Mouse (Mus musculus) ES-E14 (cell line): ENCODE results near the gene Cldn16. TPM values are rescaled to one million over a fixed set of nuclear protein-coding genes. Genes with fewer than 3 reads are reported as not detected.

Source experiments
- DNase-seq: peaks from one replicate; pipeline ENCODE4 v3.0.0-alpha.2; 2013; ENCODE audit warnings: low read depth, low spot score
- H3K27ac ChIP-seq: 2 replicates; pipeline ENCODE4 v1.5.1; 2012; ENCODE audit warnings: low read depth, mild to moderate bottlenecking, low read length, moderate library complexity, mixed read lengths; ENCODE audit not compliant: poor library complexity, insufficient read depth, severe bottlenecking
- H3K36me3 ChIP-seq: 2 replicates; pipeline ENCODE4 v1.6.1; 2012; ENCODE audit warnings: mild to moderate bottlenecking, low read length, moderate library complexity, mixed read lengths; ENCODE audit not compliant: control insufficient read depth, poor library complexity, insufficient read depth, severe bottlenecking
- H3K4me1 ChIP-seq, 2 experiments: fragments of 150-350 bp in 1 of 2; sonication (generic) in 1 of 2; 2 replicates each; pipeline ENCODE4 v1.6.1; 2012; ENCODE audit warnings: low read length in 2 of 2, mild to moderate bottlenecking in 1 of 2, mixed read lengths in 1 of 2; ENCODE audit not compliant: control insufficient read depth in 2 of 2, insufficient read depth in 2 of 2, poor library complexity in 1 of 2
- H3K4me3 ChIP-seq, 2 experiments: fragments of 150-350 bp in 1 of 2; sonication (generic) in 1 of 2; 2 replicates each; pipeline ENCODE4 v1.5.1; 2012; ENCODE audit warnings: low read length in 2 of 2, low read depth in 1 of 2, mild to moderate bottlenecking in 1 of 2, mixed read lengths in 1 of 2; ENCODE audit not compliant: insufficient read depth in 1 of 2, poor library complexity in 1 of 2, severe bottlenecking in 1 of 2
- H3K9ac ChIP-seq: 2 replicates; pipeline ENCODE4 v1.6.1; 2012; ENCODE audit warnings: low read depth, mild to moderate bottlenecking, low read length, mixed read lengths; ENCODE audit not compliant: poor library complexity, insufficient read depth, severe bottlenecking
- H3K9me3 ChIP-seq: fragments of 150-350 bp; sonication (generic); 2 replicates; pipeline ENCODE4 v1.6.1; 2012; ENCODE audit warnings: low read depth, mild to moderate bottlenecking, low read length; ENCODE audit not compliant: control insufficient read depth, insufficient read depth
- CHD2 ChIP-seq: IDR thresholded peaks from 2 replicates; pipeline ENCODE4 v1.6.1; 2014; ENCODE audit warnings: mild to moderate bottlenecking, low read depth, low read length, inconsistent platforms
- HCFC1 ChIP-seq: IDR thresholded peaks from 2 replicates; pipeline ENCODE4 v1.6.1; 2012; ENCODE audit warnings: low read length, inconsistent platforms, borderline replicate concordance; ENCODE audit not compliant: insufficient read depth
- MAFK ChIP-seq: IDR thresholded peaks from 2 replicates; pipeline ENCODE4 v1.6.1; 2014; ENCODE audit warnings: mild to moderate bottlenecking, low read depth, low read length, inconsistent platforms; ENCODE audit not compliant: insufficient read depth
- ZC3H11A ChIP-seq: IDR thresholded peaks from 2 replicates; pipeline ENCODE4 v1.6.1; 2012; ENCODE audit warnings: low read depth, mild to moderate bottlenecking, inconsistent platforms, low read length, borderline replicate concordance
- ZNF384 ChIP-seq: IDR thresholded peaks from 2 replicates; pipeline ENCODE4 v1.6.1; 2012; ENCODE audit warnings: low read depth, low read length, inconsistent platforms
- in situ Hi-C, 2 experiments: fragments of 600-800 bp; cut with MboI; formaldehyde crosslinking; loops; one replicate each; pipeline ENCODE4 v1.15.1; 2025; ENCODE audit warnings: low sequenced_read_pairs in 2 of 2, inconsistent platforms in 1 of 2; ENCODE audit not compliant: unreplicated experiment in 2 of 2
- total RNA-seq: library from RNA; depleted of rRNA; stranded (reverse); fragments of 300-350 nt; gene quantifications from 2 replicates; pipeline ENCODE4 v1.2.3, GENCODE M21; 2012; rRNA removed

The Cldn16 gene
- total RNA-seq, 1 experiment = not detected

- in situ Hi-C loops = no loop called here
- Histone ChIP-seq H3K9ac (no peak overlapping the region), H3K27ac (no peak overlapping the region), H3K36me3 (no peaks in the 10 kb centered on the region), H3K4me1 (no peaks in the 10 kb centered on the region), H3K4me3 (no peak overlapping the region), H3K9me3 (no peaks in the 10 kb centered on the region)
- no peak for DNase-seq
- TF ChIP-seq HCFC1 = no peak
- no peak for TF ChIP-seq MAFK
- no peak for TF ChIP-seq ZNF384
- no peak for TF ChIP-seq ZC3H11A
- no peak for TF ChIP-seq CHD2
Observed at GRCm38 (mm10) chr16:26527931-26528666, 65.2 kb downstream of the Cldn16 start.

- no peak overlapping the region for H3K27ac ChIP-seq
- in situ Hi-C loops = no loop called here
- no peak overlapping the region for H3K4me3 ChIP-seq
Observed at GRCm38 (mm10) chr16:26530451-26530850, 67.5 kb downstream of the Cldn16 start.

GRCm38 (mm10) chr16:26532287-26532686 is 69.4 kb downstream of the Cldn16 start:
- no peak for DNase-seq
- Histone ChIP-seq H3K27ac (no peak overlapping the region), H3K9ac (no peak overlapping the region), H3K9me3 (no peaks in the 10 kb centered on the region), H3K4me1 (peaks cover 0 to 1% of the 10 kb centered on the region in 2 experiments; a peak in 1 of 4 replicates), H3K36me3 (no peaks in the 10 kb centered on the region), H3K4me3 (no peak overlapping the region)
- TF ChIP-seq HCFC1 = no peak
- no peak for TF ChIP-seq MAFK
- in situ Hi-C loops = no loop called here

More at GRCm38 (mm10) chr16:26530451-26530850, 67.5 kb downstream of the Cldn16 start:
- DNase-seq = no peak
- no peak overlapping the region for H3K9ac ChIP-seq
- H3K4me1 ChIP-seq = no peaks in the 10 kb centered on the region
- no peaks in the 10 kb centered on the region for H3K9me3 ChIP-seq
- no peaks in the 10 kb centered on the region for H3K36me3 ChIP-seq
- TF ChIP-seq MAFK = no peak
- no peak for TF ChIP-seq HCFC1
- TF ChIP-seq ZNF384 = no peak
- TF ChIP-seq CHD2 = no peak
- TF ChIP-seq ZC3H11A = no peak

Other genes with a start within 250 kb of the Cldn16 start
- 0.42 and 0.45 TPM in 2 replicates for gene Cldn1, start 91.3 kb upstream of the Cldn16 start, total RNA-seq
- not detected in 2 replicates for gene Tmem207, start 63.6 kb downstream of the Cldn16 start, total RNA-seq
- gene Il1rap, start 118.6 kb downstream of the Cldn16 start, total RNA-seq = 2.9 and 4.3 TPM in 2 replicates